Comparison of ENCODE assay signal across 8 mouse cellular contexts in the genomic region with DNA sequence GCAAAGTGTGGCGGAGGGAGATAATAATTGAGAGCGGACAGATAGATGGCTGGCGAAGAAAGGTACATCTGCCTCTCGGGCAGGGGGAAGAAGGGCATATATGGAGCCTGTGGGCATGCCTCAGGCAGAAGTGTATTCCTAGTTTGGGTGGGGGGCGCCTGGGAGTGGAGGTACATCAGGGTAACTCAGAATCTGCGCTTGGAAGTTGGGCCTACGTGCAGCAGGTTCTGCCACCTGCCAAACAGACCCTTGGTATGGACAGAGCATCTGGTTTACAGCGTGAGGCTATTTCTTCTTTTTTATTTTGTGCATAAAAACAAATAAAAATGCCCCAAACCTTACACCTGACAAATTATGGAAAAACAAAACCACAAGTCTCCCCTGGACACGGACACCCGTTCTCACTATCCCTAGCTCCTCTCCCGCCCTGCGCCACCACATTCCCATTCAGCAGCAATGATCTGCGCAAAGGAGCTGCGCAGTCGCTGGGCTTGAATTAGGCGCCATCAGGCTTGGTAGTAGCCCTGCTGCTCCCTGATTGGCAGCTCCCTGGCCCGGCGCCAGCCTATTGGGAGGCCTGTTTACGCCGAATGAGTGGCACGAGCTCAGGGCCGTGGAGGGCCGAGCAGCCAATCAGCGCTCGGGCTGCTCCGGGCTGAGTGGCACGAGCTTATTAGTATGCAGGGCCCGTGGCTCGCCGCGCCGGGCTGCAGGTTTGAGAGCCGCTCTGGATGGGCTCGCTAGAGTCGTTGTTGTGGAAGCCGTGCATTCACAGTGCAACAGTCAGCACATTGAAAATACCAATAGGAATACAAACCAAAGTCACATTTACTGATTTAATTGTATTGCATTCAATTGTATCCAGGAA. TPM values are rescaled to one million over a fixed set of nuclear protein-coding genes. Genes with fewer than 3 reads are reported as not detected.
A peak's percentile ranks its signal among the peaks of the same experiment; 100 is the strongest.
DNase-seq lines count a peak whose midpoint lies in the region; ATAC-seq and TF ChIP-seq lines count a peak whose summit lies in the region.

A gene (plus strand): TSS at position 718 of the 868 bp plus-strand sequence.

- TF ChIP-seq CTCF in lung, postnatal 0 days (IDR thresholded peaks at IDR 0.05) = no peak

- 1% methylated on average over 36 of the region's 36 CpGs for WGBS in hindbrain, embryonic 10.5 days
- 1% methylated on average over 36 of the region's 36 CpGs for WGBS in lung, postnatal 0 days

- peaks cover 4% of the 10 kb centered on the region; the same call in 1 of the 2 replicates for H3K27me3 ChIP-seq in hindbrain, embryonic 10.5 days (ENCODE audit: insufficient read depth, poor library complexity, severe bottlenecking)
- no peaks in the 10 kb centered on the region for H3K27me3 ChIP-seq in lung, postnatal 0 days (replicated peaks; ENCODE audit: insufficient read depth, low read length)

- peak; percentile 72 for ATAC-seq in frontal cortex, adult (ENCODE audit: low TSS enrichment)
- peak; percentile 89 for ATAC-seq in lung, postnatal 0 days

- H3K36me3 ChIP-seq in hindbrain, embryonic 10.5 days = peaks cover 9% of the 10 kb centered on the region
- H3K36me3 ChIP-seq in lung, postnatal 0 days (ENCODE audit: insufficient read depth, low read length) = no peaks in the 10 kb centered on the region

- DNase-seq in MN1 (ENCODE audit: low spot score) = peak; percentile 100
- peak; percentile 100 for DNase-seq in cerebellum, adult 9-10 months
- DNase-seq in hindbrain, embryonic 10.5 days (ENCODE audit: low spot score) = peak; percentile 100
- DNase-seq in layer of hippocampus, adult 9-11 months = peak; percentile 100
- DNase-seq in lung, postnatal 0 days (ENCODE audit: low spot score) = peak; percentile 100
- DNase-seq in ovary, postnatal 14 days (ENCODE audit: low spot score) = peak; percentile 100
- peak; percentile 96 for DNase-seq in thymus, postnatal 14 days

- no peaks in the 10 kb centered on the region for H3K9me3 ChIP-seq in hindbrain, embryonic 10.5 days
- H3K9me3 ChIP-seq in lung, postnatal 0 days (ENCODE audit: low read length) = no peaks in the 10 kb centered on the region

- H3K9ac ChIP-seq in lung, postnatal 0 days (replicated peaks; ENCODE audit: low read depth) = peak within 1 kb of the TSS; percentile 99

- peak within 1 kb of the TSS; percentile 73 for H3K4me3 ChIP-seq in hindbrain, embryonic 10.5 days
- peak within 1 kb of the TSS; percentile 75 for H3K4me3 ChIP-seq in lung, postnatal 0 days (ENCODE audit: low read depth, low read length)

- peak within 1 kb of the TSS; percentile 100 for H3K27ac ChIP-seq in hindbrain, embryonic 10.5 days
- H3K27ac ChIP-seq in lung, postnatal 0 days (ENCODE audit: low read length) = peak within 1 kb of the TSS; percentile 91

- peaks cover 54% of the 10 kb centered on the region for H3K4me1 ChIP-seq in hindbrain, embryonic 10.5 days (replicated peaks)
- H3K4me1 ChIP-seq in lung, postnatal 0 days (ENCODE audit: insufficient read depth, low read depth, low read length) = peaks cover 16% of the 10 kb centered on the region

- peak within 1 kb of the TSS; percentile 98 for H3K4me2 ChIP-seq in lung, postnatal 0 days (replicated peaks; ENCODE audit: low read depth, low read length)

- TF ChIP-seq EP300 in lung, postnatal 0 days (IDR thresholded peaks at IDR 0.05) = no peak

RNA-seq across cellular contexts. Expression of the gene that starts here (rescaled TPM):
- polyA plus RNA-seq in hindbrain, embryonic 10.5 days (2016; fragmentation: Nextera tagmentation; extraction: Ambion mirVana) = 17.0 and 18.8 TPM in 2 replicates
- 5.9 and 6.6 TPM in 2 replicates for polyA plus RNA-seq in lung, postnatal 0 days (2015; fragmentation: Nextera tagmentation; extraction: Ambion mirVana)

Comparison
In these comparisons a context has a peak if more than half of its experiments do, and no peak if none do; other contexts are left out.
1. Peak in every context shown above with its lines: DNase-seq, ATAC-seq, H3K4me3 ChIP-seq and H3K27ac ChIP-seq.